Mouse (Mus musculus) ES-E14 (cell line): ENCODE data around the gene Gm30302. TPM values are rescaled to one million over a fixed set of nuclear protein-coding genes. Genes with fewer than 3 reads are reported as not detected.

Experiments
- DNase-seq: peaks from one replicate; pipeline ENCODE4 v3.0.0-alpha.2; 2013; ENCODE audit warnings: low read depth, low spot score
- H3K27ac ChIP-seq: 2 replicates; pipeline ENCODE4 v1.5.1; 2012; ENCODE audit warnings: low read depth, mild to moderate bottlenecking, low read length, moderate library complexity, mixed read lengths; ENCODE audit not compliant: poor library complexity, insufficient read depth, severe bottlenecking
- H3K36me3 ChIP-seq: 2 replicates; pipeline ENCODE4 v1.6.1; 2012; ENCODE audit warnings: mild to moderate bottlenecking, low read length, moderate library complexity, mixed read lengths; ENCODE audit not compliant: control insufficient read depth, poor library complexity, insufficient read depth, severe bottlenecking
- H3K4me1 ChIP-seq, 2 experiments: fragments of 150-350 bp in 1 of 2; sonication (generic) in 1 of 2; 2 replicates each; pipeline ENCODE4 v1.6.1; 2012; ENCODE audit warnings: low read length in 2 of 2, mild to moderate bottlenecking in 1 of 2, mixed read lengths in 1 of 2; ENCODE audit not compliant: control insufficient read depth in 2 of 2, insufficient read depth in 2 of 2, poor library complexity in 1 of 2
- H3K4me3 ChIP-seq, 2 experiments: fragments of 150-350 bp in 1 of 2; sonication (generic) in 1 of 2; 2 replicates each; pipeline ENCODE4 v1.5.1; 2012; ENCODE audit warnings: low read length in 2 of 2, low read depth in 1 of 2, mild to moderate bottlenecking in 1 of 2, mixed read lengths in 1 of 2; ENCODE audit not compliant: insufficient read depth in 1 of 2, poor library complexity in 1 of 2, severe bottlenecking in 1 of 2
- H3K9ac ChIP-seq: 2 replicates; pipeline ENCODE4 v1.6.1; 2012; ENCODE audit warnings: low read depth, mild to moderate bottlenecking, low read length, mixed read lengths; ENCODE audit not compliant: poor library complexity, insufficient read depth, severe bottlenecking
- H3K9me3 ChIP-seq: fragments of 150-350 bp; sonication (generic); 2 replicates; pipeline ENCODE4 v1.6.1; 2012; ENCODE audit warnings: low read depth, mild to moderate bottlenecking, low read length; ENCODE audit not compliant: control insufficient read depth, insufficient read depth
- CHD2 ChIP-seq: IDR thresholded peaks from 2 replicates; pipeline ENCODE4 v1.6.1; 2014; ENCODE audit warnings: mild to moderate bottlenecking, low read depth, low read length, inconsistent platforms
- HCFC1 ChIP-seq: IDR thresholded peaks from 2 replicates; pipeline ENCODE4 v1.6.1; 2012; ENCODE audit warnings: low read length, inconsistent platforms, borderline replicate concordance; ENCODE audit not compliant: insufficient read depth
- MAFK ChIP-seq: IDR thresholded peaks from 2 replicates; pipeline ENCODE4 v1.6.1; 2014; ENCODE audit warnings: mild to moderate bottlenecking, low read depth, low read length, inconsistent platforms; ENCODE audit not compliant: insufficient read depth
- ZC3H11A ChIP-seq: IDR thresholded peaks from 2 replicates; pipeline ENCODE4 v1.6.1; 2012; ENCODE audit warnings: low read depth, mild to moderate bottlenecking, inconsistent platforms, low read length, borderline replicate concordance
- ZNF384 ChIP-seq: IDR thresholded peaks from 2 replicates; pipeline ENCODE4 v1.6.1; 2012; ENCODE audit warnings: low read depth, low read length, inconsistent platforms
- in situ Hi-C, 2 experiments: fragments of 600-800 bp; cut with MboI; formaldehyde crosslinking; loops; one replicate each; pipeline ENCODE4 v1.15.1; 2025; ENCODE audit warnings: low sequenced_read_pairs in 2 of 2, inconsistent platforms in 1 of 2; ENCODE audit not compliant: unreplicated experiment in 2 of 2
- total RNA-seq: library from RNA; depleted of rRNA; stranded (reverse); fragments of 300-350 nt; gene quantifications from 2 replicates; pipeline ENCODE4 v1.2.3, GENCODE M21; 2012

The Gm30302 gene
- total RNA-seq, 1 experiment, result not detected

- DNase-seq, result no peak
- no peak for TF ChIP-seq ZNF384
- no peak for TF ChIP-seq CHD2
- Histone ChIP-seq H3K36me3 (no peaks in the 10 kb centered on the region), H3K9ac (no peak overlapping the region), H3K4me1 (no peaks in the 10 kb centered on the region), H3K4me3 (no peak overlapping the region), H3K27ac (no peak overlapping the region), H3K9me3 (no peaks in the 10 kb centered on the region)
- in situ Hi-C loops, result no loop called here
These were observed 42.4 kb upstream of the Gm30302 start for GRCm38 (mm10) chr13:49841186-49841585.

GRCm38 (mm10) chr13:49830355-49830754 lies 31.6 kb upstream of the Gm30302 start:
- Histone ChIP-seq H3K4me3 (no peak overlapping the region), H3K4me1 (no peaks in the 10 kb centered on the region), H3K9ac (no peak overlapping the region), H3K9me3 (no peaks in the 10 kb centered on the region), H3K27ac (no peak overlapping the region), H3K36me3 (no peaks in the 10 kb centered on the region)
- in situ Hi-C loops, result no loop called here
- TF ChIP-seq HCFC1 (no peak), ZNF384 (no peak), MAFK (no peak), CHD2 (no peak), ZC3H11A (no peak)
- no peak for DNase-seq

GRCm38 (mm10) chr13:49825300-49825699 lies 26.5 kb upstream of the Gm30302 start:
- Histone ChIP-seq H3K4me3 (no peak overlapping the region), H3K9ac (no peak overlapping the region), H3K9me3 (no peaks in the 10 kb centered on the region), H3K36me3 (no peaks in the 10 kb centered on the region), H3K27ac (no peak overlapping the region), H3K4me1 (no peaks in the 10 kb centered on the region)
- in situ Hi-C loops, result no loop called here
- no peak for DNase-seq
- TF ChIP-seq ZC3H11A (no peak), HCFC1 (no peak), MAFK (no peak), ZNF384 (no peak), CHD2 (no peak)

- H3K27ac ChIP-seq, result no peak overlapping the region
- H3K9ac ChIP-seq, result no peak overlapping the region
- no peak for DNase-seq
- no peak overlapping the region for H3K4me3 ChIP-seq
- H3K36me3 ChIP-seq, result no peaks in the 10 kb centered on the region
- H3K4me1 ChIP-seq, result no peaks in the 10 kb centered on the region
- H3K9me3 ChIP-seq, result no peaks in the 10 kb centered on the region
- TF ChIP-seq CHD2 (no peak), ZC3H11A (no peak), ZNF384 (no peak), MAFK (no peak), HCFC1 (no peak)
- in situ Hi-C loops, result no loop called here
These were observed 16.2 kb upstream of the Gm30302 start for GRCm38 (mm10) chr13:49814958-49815357.

GRCm38 (mm10) chr13:49814420-49814819 lies 15.6 kb upstream of the Gm30302 start:
- Histone ChIP-seq H3K36me3 (no peaks in the 10 kb centered on the region), H3K4me3 (no peak overlapping the region), H3K4me1 (no peaks in the 10 kb centered on the region), H3K9me3 (no peaks in the 10 kb centered on the region), H3K27ac (no peak overlapping the region), H3K9ac (no peak overlapping the region)
- DNase-seq, result no peak
- in situ Hi-C loops, result no loop called here
- TF ChIP-seq CHD2 (no peak), ZNF384 (no peak), ZC3H11A (no peak), MAFK (no peak), HCFC1 (no peak)
